Mouse (Mus musculus): ENCODE measurements around the gene Nrap.

DNA sequence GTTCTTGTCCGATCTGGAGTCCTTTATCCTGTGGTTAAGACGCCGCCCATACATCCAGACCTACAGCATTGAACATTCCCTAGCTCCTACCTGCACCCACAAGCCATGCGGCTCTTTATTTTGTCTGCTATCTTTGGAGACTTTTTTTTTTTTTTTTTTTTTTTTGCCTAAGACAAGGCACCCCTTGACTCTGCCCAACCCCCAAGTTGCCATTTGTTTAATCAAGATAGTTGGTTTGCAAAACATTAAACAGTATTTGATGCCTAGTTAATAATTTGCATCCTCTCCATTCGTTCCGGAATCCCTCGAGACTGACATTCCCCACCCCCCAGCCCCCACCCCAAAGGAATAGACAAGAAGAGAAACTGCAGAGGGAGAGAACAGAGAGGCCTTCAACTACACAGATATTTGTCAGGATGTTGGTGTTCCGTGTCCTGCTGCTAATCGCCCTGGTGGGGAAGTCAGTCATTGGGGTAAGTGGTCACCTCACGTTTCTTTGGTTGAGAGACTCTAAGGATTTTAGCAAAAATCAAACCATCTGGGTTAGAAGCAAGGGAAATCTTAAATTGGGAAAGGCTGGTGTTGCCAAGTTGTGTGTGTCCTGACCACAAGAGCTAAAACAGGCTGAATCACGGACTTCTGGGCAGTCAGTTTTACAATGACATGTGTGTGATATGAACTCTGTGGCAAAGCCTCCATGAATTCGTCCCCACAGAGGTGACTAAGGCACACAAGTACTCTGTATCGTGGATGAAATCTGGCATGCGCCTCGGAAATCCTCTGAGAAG is 102.1 kb downstream of the Nrap start:
- no peak for TF ChIP-seq GATA1 (IDR thresholded peaks at IDR 0.05; ENCODE audit: low read length)
- no peak for TF ChIP-seq TAL1 (IDR thresholded peaks at IDR 0.05; ENCODE audit: low read length)
